Mouse (Mus musculus) lung, postnatal 0 days (tissue): ENCODE results near the gene BC025920.

Experiments
- CTCF ChIP-seq: IDR thresholded peaks from 2 replicates; pipeline ENCODE4 v1.5.1; 2016; ENCODE audit warnings: antibody characterized with exemption, mild to moderate bottlenecking
- EP300 ChIP-seq: IDR thresholded peaks from 2 replicates; pipeline ENCODE4 v1.6.1; 2016; ENCODE audit warnings: antibody characterized with exemption, mild to moderate bottlenecking, control low read depth

GRCm38 (mm10) chr10:81570831-81571500 is 35.1 kb upstream of the BC025920 start:
- no peak for TF ChIP-seq CTCF
- TF ChIP-seq EP300: no peak
